In genomic region chr12:105427039-105427757, GRCm38 (mm10) we compare ENCODE assay signal across 8 mouse cellular contexts. TPM values are rescaled to one million over a fixed set of nuclear protein-coding genes. Genes with fewer than 3 reads are reported as not detected.
DNase-seq lines count a peak whose midpoint lies in the region; ATAC-seq and TF ChIP-seq lines count a peak whose summit lies in the region.

No protein-coding gene starts in this region.

- peak; percentile 22; the same call in 1 of the 2 replicates for TF ChIP-seq EP300 in CH12.LX (IDR thresholded peaks at IDR 0.05; ENCODE audit: low read length)

- no peak overlapping the region for H3K4me3 ChIP-seq in CH12.LX (replicated peaks in 1 of 3; ENCODE audit: low read depth in 2 of 3, low read length in 2 of 3, poor library complexity in 1 of 3)
- H3K4me3 ChIP-seq in forebrain, embryonic 11.5 days (ENCODE audit: low read depth, low read length): no peak overlapping the region
- no peak overlapping the region for H3K4me3 ChIP-seq in heart, embryonic 13.5 days
- H3K4me3 ChIP-seq in kidney, embryonic 16.5 days (ENCODE audit: low read length): no peak overlapping the region
- no peak overlapping the region for H3K4me3 ChIP-seq in limb, embryonic 14.5 days (replicated peaks; ENCODE audit: low read length)

- no peaks in the 10 kb centered on the region for H3K36me3 ChIP-seq in CH12.LX (replicated peaks in 1 of 2; ENCODE audit: control insufficient read depth in 1 of 2, insufficient read depth in 1 of 2, low read length in 1 of 2)
- no peaks in the 10 kb centered on the region for H3K36me3 ChIP-seq in forebrain, embryonic 11.5 days (ENCODE audit: control insufficient read depth, insufficient read depth, low read length)
- no peaks in the 10 kb centered on the region for H3K36me3 ChIP-seq in heart, embryonic 13.5 days
- H3K36me3 ChIP-seq in kidney, embryonic 16.5 days (ENCODE audit: insufficient read depth, low read length): no peaks in the 10 kb centered on the region
- no peaks in the 10 kb centered on the region for H3K36me3 ChIP-seq in limb, embryonic 14.5 days (ENCODE audit: control insufficient read depth, insufficient read depth, low read length)

- in situ Hi-C loops in CH12.LX (cut with MboI; ENCODE audit: low pct_ligation_motif_present, low pct_unique_long_range_greater_than_20kb, low sequenced_read_pairs): loop anchor here (10.0 kb wide), 1 partner anchor 372 kb away; no protein-coding TSS in a partner anchor

- no peaks in the 10 kb centered on the region for H3K79me2 ChIP-seq in CH12.LX (replicated peaks; ENCODE audit: control insufficient read depth, extremely low read depth, insufficient read depth, poor library complexity, severe bottlenecking)

- TF ChIP-seq RAD21 in CH12.LX (IDR thresholded peaks at IDR 0.05; ENCODE audit: low read depth, low read length): peak; percentile 82

- no peak overlapping the region for H3K9ac ChIP-seq in CH12.LX (ENCODE audit: insufficient read depth, low read depth)
- H3K9ac ChIP-seq in forebrain, embryonic 11.5 days (ENCODE audit: low read length): no peak overlapping the region
- no peak overlapping the region for H3K9ac ChIP-seq in heart, embryonic 13.5 days
- no peak overlapping the region for H3K9ac ChIP-seq in kidney, embryonic 16.5 days (replicated peaks; ENCODE audit: low read length)
- H3K9ac ChIP-seq in limb, embryonic 14.5 days (ENCODE audit: low read depth, low read length, severe bottlenecking): no peak overlapping the region

- no peak overlapping the region for H3K4me2 ChIP-seq in CH12.LX (ENCODE audit: insufficient read depth, low read depth, poor library complexity, severe bottlenecking)
- H3K4me2 ChIP-seq in forebrain, embryonic 11.5 days (ENCODE audit: low read depth, low read length, severe bottlenecking): no peak overlapping the region
- H3K4me2 ChIP-seq in heart, embryonic 13.5 days: peak overlapping the region; percentile 14; the same call in 1 of the 2 replicates
- peak overlapping the region; percentile 41 for H3K4me2 ChIP-seq in kidney, embryonic 16.5 days (replicated peaks; ENCODE audit: low read depth, low read length)
- H3K4me2 ChIP-seq in limb, embryonic 14.5 days (replicated peaks; ENCODE audit: low read depth, low read length, severe bottlenecking): peak overlapping the region; percentile 31

- H3K27ac ChIP-seq in CH12.LX (ENCODE audit: insufficient read depth, low read depth): no peak overlapping the region
- H3K27ac ChIP-seq in forebrain, embryonic 11.5 days (ENCODE audit: low read depth, low read length): no peak overlapping the region
- no peak overlapping the region for H3K27ac ChIP-seq in heart, embryonic 13.5 days (replicated peaks)
- no peak overlapping the region for H3K27ac ChIP-seq in kidney, embryonic 16.5 days (ENCODE audit: low read length)
- no peak overlapping the region for H3K27ac ChIP-seq in limb, embryonic 14.5 days (replicated peaks; ENCODE audit: low read depth, low read length)

- H3K9me3 ChIP-seq in CH12.LX (replicated peaks; ENCODE audit: low read length): peaks cover 4% of the 10 kb centered on the region
- no peaks in the 10 kb centered on the region for H3K9me3 ChIP-seq in forebrain, embryonic 11.5 days (ENCODE audit: control insufficient read depth, low read length)
- no peaks in the 10 kb centered on the region for H3K9me3 ChIP-seq in heart, embryonic 13.5 days
- H3K9me3 ChIP-seq in kidney, embryonic 16.5 days (ENCODE audit: low read length): no peaks in the 10 kb centered on the region
- H3K9me3 ChIP-seq in limb, embryonic 14.5 days (ENCODE audit: control insufficient read depth, low read length): no peaks in the 10 kb centered on the region

- no peak for TF ChIP-seq POLR2A in CH12.LX (IDR thresholded peaks at IDR 0.05; ENCODE audit: low read depth, low read length)
- no peak for TF ChIP-seq POLR2A in limb, embryonic 14.5 days (IDR thresholded peaks at IDR 0.05; ENCODE audit: borderline replicate concordance, extremely low read depth, insufficient read depth, insufficient read length)

- dilution Hi-C loops in CH12.LX (cut with MboI; ENCODE audit: extremely low pct_ligation_motif_present, extremely low pct_unique_long_range_greater_than_20kb, low sequenced_read_pairs): no loop called here

- peak; percentile 61; the same call in 1 of the 2 replicates for ATAC-seq in forebrain, embryonic 11.5 days (replicated peaks; ENCODE audit: low FRiP score)
- no peak for ATAC-seq in heart, embryonic 13.5 days (ENCODE audit: extremely low read depth, insufficient number of reproducible peaks, low FRiP score, low TSS enrichment)
- ATAC-seq in kidney, embryonic 16.5 days (ENCODE audit: low FRiP score, low TSS enrichment): peak; percentile 71; the same call in 1 of the 2 replicates
- peak; percentile 72 for ATAC-seq in limb, embryonic 14.5 days (ENCODE audit: low FRiP score, low read depth)

- peak; percentile 29 to 72; a peak in 2 of 4 replicates for TF ChIP-seq CTCF in CH12.LX (conservative IDR thresholded peaks at IDR 0.05 in 1 of 2, IDR thresholded peaks at IDR 0.05 in 1 of 2; ENCODE audit: low read depth in 2 of 2, low read length in 2 of 2)

- DNase-seq in CH12.LX (ENCODE audit: extremely low read depth): peak; percentile 87
- DNase-seq in brain, embryonic 18.5 days (ENCODE audit: low read depth, low spot score): peak; percentile 76
- DNase-seq in forebrain, embryonic 11.5 days (ENCODE audit: low spot score): peak; percentile 74
- peak; percentile 91 for DNase-seq in limb, embryonic 14.5 days (ENCODE audit: low spot score)
- peak; percentile 64 for DNase-seq in neural tube, embryonic 10.5 days (ENCODE audit: extremely low spot score, low spot score)
- peak; percentile 84 for DNase-seq in testis, postnatal 10 days (ENCODE audit: low spot score)

- 31% methylated on average over 10 of the region's 10 CpGs for WGBS in forebrain, embryonic 11.5 days
- WGBS in heart, embryonic 13.5 days: 26% methylated on average over 10 of the region's 10 CpGs
- 25% methylated on average over 10 of the region's 10 CpGs for WGBS in kidney, embryonic 16.5 days
- WGBS in limb, embryonic 14.5 days: 18% methylated on average over 10 of the region's 10 CpGs

- peaks cover 0 to 15% of the 10 kb centered on the region in 2 experiments; a peak in 2 of 4 replicates for H3K4me1 ChIP-seq in CH12.LX (ENCODE audit: control insufficient read depth in 1 of 2, insufficient read depth in 2 of 2)
- no peaks in the 10 kb centered on the region for H3K4me1 ChIP-seq in forebrain, embryonic 11.5 days (replicated peaks; ENCODE audit: control insufficient read depth, insufficient read depth, low read length)
- H3K4me1 ChIP-seq in heart, embryonic 13.5 days: no peaks in the 10 kb centered on the region
- H3K4me1 ChIP-seq in kidney, embryonic 16.5 days (ENCODE audit: insufficient read depth, low read length): no peaks in the 10 kb centered on the region
- H3K4me1 ChIP-seq in limb, embryonic 14.5 days (ENCODE audit: control insufficient read depth, insufficient read depth, low read length): no peaks in the 10 kb centered on the region

- no peaks in the 10 kb centered on the region for H3K27me3 ChIP-seq in CH12.LX (replicated peaks)
- no peaks in the 10 kb centered on the region for H3K27me3 ChIP-seq in forebrain, embryonic 11.5 days (ENCODE audit: control insufficient read depth, insufficient read depth, low read length)
- H3K27me3 ChIP-seq in heart, embryonic 13.5 days (replicated peaks): peaks cover 40% of the 10 kb centered on the region
- H3K27me3 ChIP-seq in kidney, embryonic 16.5 days (ENCODE audit: insufficient read depth, low read length): no peaks in the 10 kb centered on the region
- H3K27me3 ChIP-seq in limb, embryonic 14.5 days (ENCODE audit: control insufficient read depth, insufficient read depth, low read length): no peaks in the 10 kb centered on the region

TF ChIP-seq in CH12.LX, 34 proteins besides CTCF, POLR2A, EP300 and RAD21:
- TF ChIP-seq RCOR1 (conservative IDR thresholded peaks at IDR 0.05; ENCODE audit: low read depth, low read length): no peak
- no peak for TF ChIP-seq GABPA (IDR thresholded peaks at IDR 0.05; ENCODE audit: insufficient replicate concordance, low read depth, low read length)
- peak; percentile 83 for TF ChIP-seq ELF1 (IDR thresholded peaks at IDR 0.05; ENCODE audit: low read depth, low read length)
- TF ChIP-seq SMC3 (IDR thresholded peaks at IDR 0.05; ENCODE audit: low read depth, low read length): peak; percentile 60
- no peak for TF ChIP-seq TCF12 (IDR thresholded peaks at IDR 0.05; ENCODE audit: low read depth, low read length)

RNA-seq across cellular contexts. Expression of gene D430019H16Rik, which starts 26.5 kb away (rescaled TPM):
- total RNA-seq in CH12.LX (2012; rRNA removed): 0.34 and 0.42 TPM in 2 replicates
- 0.81 and 0.91 TPM in 2 replicates for total RNA-seq in CH12.LX (2014; rRNA removed)
- polyA plus RNA-seq in CH12.LX (2012; ENCODE audit: insufficient read length, low read depth): 0.94 and 0.96 TPM in 2 replicates
- polyA plus RNA-seq in forebrain, embryonic 11.5 days (2014; fragmentation: Nextera tagmentation; extraction: Ambion mirVana): 5.3 and 6.1 TPM in 2 replicates
- 0.48 and 0.72 TPM in 2 replicates for polyA plus RNA-seq in heart, embryonic 13.5 days (2015; fragmentation: Nextera tagmentation; extraction: Ambion mirVana)
- 1.3 and 1.4 TPM in 2 replicates for polyA plus RNA-seq in kidney, embryonic 16.5 days (2015; fragmentation: Nextera tagmentation; extraction: Ambion mirVana)
- polyA plus RNA-seq in limb, embryonic 14.5 days (2012; rRNA removed): 19.3 and 21.4 TPM in 2 replicates
- 4.2 and 5.1 TPM in 2 replicates for polyA plus RNA-seq in limb, embryonic 14.5 days (2014; fragmentation: Nextera tagmentation; extraction: Ambion mirVana)

Comparison
In these comparisons a context has a peak if more than half of its experiments do, and no peak if none do; other contexts are left out.
1. H3K4me2 ChIP-seq: peak in heart, embryonic 13.5 days (single experiment), kidney, embryonic 16.5 days (single experiment) and limb, embryonic 14.5 days (single experiment); none in CH12.LX (single experiment) and forebrain, embryonic 11.5 days (single experiment).
2. Peak in every context shown above with its lines, with median percentiles within 50 percentile points of each other: DNase-seq.